Mouse (Mus musculus) heart, embryonic 16.5 days (tissue): ENCODE measurements around the gene Khdrbs2. TPM values are rescaled to one million over a fixed set of nuclear protein-coding genes. Genes with fewer than 3 reads are reported as not detected.
"Not testable (repeated sequence)": the region's sequence is repeated elsewhere in the genome, so short reads cannot be mapped to it uniquely, and the experiment has no call there.

ENCODE experiments used
- ATAC-seq: fragments of 200-750 bp; cut with Nextera tagmentation; replicated peaks from 2 replicates; pipeline ENCODE4 v1.8.0; 2017; ENCODE audit warnings: moderate number of reproducible peaks; ENCODE audit not compliant: insufficient read depth, low FRiP score; ENCODE audit errors: extremely low read depth
- H3K27ac ChIP-seq: fragments of 300-500 bp; sonication (generic); 2 replicates; pipeline ENCODE4 v1.5.1; 2014; ENCODE audit warnings: mild to moderate bottlenecking, low read length, control low read depth, moderate library complexity
- H3K27me3 ChIP-seq: fragments of 300-500 bp; sonication (generic); 2 replicates; pipeline ENCODE4 v1.6.1; 2014; ENCODE audit warnings: low read length, mixed read lengths; ENCODE audit not compliant: control insufficient read depth, insufficient read depth
- H3K36me3 ChIP-seq: fragments of 300-500 bp; sonication (generic); 2 replicates; pipeline ENCODE4 v1.6.1; 2014; ENCODE audit not compliant: control insufficient read depth, insufficient read depth
- H3K4me1 ChIP-seq: fragments of 300-500 bp; sonication (generic); 2 replicates; pipeline ENCODE4 v1.6.1; 2014; ENCODE audit warnings: low read length, mixed read lengths; ENCODE audit not compliant: control insufficient read depth, insufficient read depth
- H3K4me2 ChIP-seq: fragments of 300-500 bp; sonication (generic); 2 replicates; pipeline ENCODE4 v1.6.1; 2014; ENCODE audit warnings: low read depth, mild to moderate bottlenecking, control low read depth, low read length
- H3K4me3 ChIP-seq: fragments of 300-500 bp; sonication (generic); 2 replicates; pipeline ENCODE4 v1.5.1; 2014; ENCODE audit warnings: mild to moderate bottlenecking, control low read depth, low read length
- H3K9ac ChIP-seq: fragments of 300-500 bp; sonication (generic); 2 replicates; pipeline ENCODE4 v1.6.1; 2014; ENCODE audit warnings: low read length, control low read depth
- H3K9me3 ChIP-seq: fragments of 300-500 bp; sonication (generic); replicated peaks from 2 replicates; pipeline ENCODE4 v1.6.1; 2016; ENCODE audit warnings: low read length; ENCODE audit not compliant: control insufficient read depth
- WGBS: fragments of 180-500 bp; shearing (Covaris S2); extraction: QIAGEN DNeasy Blood & Tissue Kit; methylation state at CpG from one replicate; pipeline ENCODE4 v1.1.7; 2014; 5-methylcytosine and 5-hydroxymethylcytosine counted together
- polyA plus RNA-seq: library from polyadenylated mRNA; unstranded; fragments of >200 nt; fragmentation: Nextera tagmentation; extraction: Ambion mirVana; gene quantifications from 2 replicates; pipeline ENCODE4 v1.2.1, GENCODE M21; 2015

Gene Khdrbs2
- polyA plus RNA-seq, 1 experiment from 2014 or later = 1.5 TPM

DNA sequence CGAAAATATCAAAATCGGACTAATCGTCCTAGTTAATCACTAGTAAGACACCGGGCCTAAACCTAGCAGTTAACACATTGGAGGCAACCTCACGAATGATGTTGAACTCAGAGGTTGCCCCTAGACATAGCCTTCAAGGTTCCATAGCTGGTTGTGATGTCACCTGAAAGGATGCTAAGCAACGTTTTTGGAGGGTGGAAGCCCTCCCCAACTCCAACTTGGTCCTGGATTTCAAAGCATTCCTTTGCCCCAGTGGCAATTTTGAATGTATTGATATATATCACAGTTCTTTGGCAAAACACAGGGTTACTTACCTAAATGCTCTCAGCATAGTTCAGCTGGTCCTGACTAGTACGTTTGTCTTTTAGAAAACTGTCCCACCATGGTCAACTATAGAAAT lies 374.7 kb downstream of the Khdrbs2 start, which contains the start of gene Gm5415:
Gene Gm5415 (minus strand): TSS at position 101 of the 400 bp plus-strand sequence.
- H3K9ac ChIP-seq, ATAC-seq, H3K36me3 ChIP-seq, H3K4me1 ChIP-seq, H3K9me3 ChIP-seq, H3K27me3 ChIP-seq, H3K27ac ChIP-seq, H3K4me2 ChIP-seq, H3K4me3 ChIP-seq: not testable (repeated sequence)
- 59% methylated on average over 2 of the region's 7 CpGs for WGBS

DNA sequence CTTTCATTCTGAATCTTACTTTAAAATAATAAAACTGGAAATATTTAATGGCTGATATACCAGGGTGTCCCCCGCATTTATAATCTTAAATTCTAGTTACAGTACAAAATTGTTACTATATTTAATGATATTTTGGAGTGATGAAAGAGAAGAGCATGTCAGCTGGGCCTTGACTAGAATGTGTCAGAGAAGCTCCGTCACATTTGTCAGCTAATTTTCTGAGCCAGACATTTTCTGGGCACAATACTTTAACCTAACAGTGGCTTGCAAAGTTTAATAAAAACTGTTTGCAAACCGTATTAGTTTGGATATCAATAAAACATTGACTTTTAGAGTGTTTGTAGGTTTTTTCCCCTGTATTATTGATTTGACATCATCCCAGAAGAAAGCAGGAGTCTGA lies 380.9 kb downstream of the Khdrbs2 start:
- no peaks in the 10 kb centered on the region for H3K27me3 ChIP-seq
- H3K27ac ChIP-seq = no peak overlapping the region
- no peak overlapping the region for H3K4me2 ChIP-seq
- 81% methylated on average over 3 of the region's 3 CpGs for WGBS
- H3K9ac ChIP-seq = no peak overlapping the region
- ATAC-seq = no peak
- no peak overlapping the region for H3K4me3 ChIP-seq
- no peaks in the 10 kb centered on the region for H3K9me3 ChIP-seq
- H3K4me1 ChIP-seq = no peaks in the 10 kb centered on the region
- no peaks in the 10 kb centered on the region for H3K36me3 ChIP-seq

- Histone ChIP-seq H3K36me3 (no peaks in the 10 kb centered on the region), H3K9ac (no peak overlapping the region), H3K4me2 (no peak overlapping the region), H3K9me3 (no peaks in the 10 kb centered on the region), H3K27ac (no peak overlapping the region), H3K27me3 (no peaks in the 10 kb centered on the region), H3K4me1 (no peaks in the 10 kb centered on the region), H3K4me3 (no peak overlapping the region)
- no peak for ATAC-seq
- 48% methylated on average over 4 of the region's 4 CpGs for WGBS
These were observed 381.4 kb downstream of the Khdrbs2 start for GRCm38 (mm10) chr1:32553925-32554324.

DNA sequence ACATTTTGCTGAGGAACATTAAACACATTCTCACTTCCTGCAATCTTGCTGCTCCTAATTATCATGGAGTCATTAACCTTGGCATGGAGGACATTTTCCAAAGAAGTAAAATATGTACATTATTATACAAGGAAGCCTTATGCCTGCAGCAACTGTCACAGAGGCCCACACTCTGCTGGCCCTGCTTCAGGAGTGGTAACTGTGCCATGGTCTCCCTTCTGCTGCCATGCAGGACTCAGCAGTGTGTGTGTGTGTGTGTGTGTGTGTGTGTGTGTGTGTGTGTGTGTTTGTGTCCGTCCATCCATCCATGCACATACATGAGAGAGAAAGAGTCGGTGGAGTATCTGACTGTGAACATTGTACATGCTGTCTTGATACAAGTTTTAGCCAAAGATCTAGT lies 396.4 kb downstream of the Khdrbs2 start:
- H3K4me1 ChIP-seq = no peaks in the 10 kb centered on the region
- H3K9me3 ChIP-seq = no peaks in the 10 kb centered on the region
- no peak for ATAC-seq
- no peak overlapping the region for H3K4me3 ChIP-seq
- H3K36me3 ChIP-seq = no peaks in the 10 kb centered on the region
- no peak overlapping the region for H3K9ac ChIP-seq
- WGBS = 90% methylated on average over 2 of the region's 2 CpGs
- no peaks in the 10 kb centered on the region for H3K27me3 ChIP-seq
- H3K27ac ChIP-seq = no peak overlapping the region
- H3K4me2 ChIP-seq = no peak overlapping the region

- no peak overlapping the region for H3K4me3 ChIP-seq
- WGBS = 85% methylated on average over 1 of the region's 1 CpGs
- H3K27ac ChIP-seq = no peak overlapping the region
- H3K27me3 ChIP-seq = no peaks in the 10 kb centered on the region
- ATAC-seq = no peak
- no peak overlapping the region for H3K4me2 ChIP-seq
- no peaks in the 10 kb centered on the region for H3K9me3 ChIP-seq
- H3K9ac ChIP-seq = no peak overlapping the region
- H3K4me1 ChIP-seq = no peaks in the 10 kb centered on the region
- H3K36me3 ChIP-seq = no peaks in the 10 kb centered on the region
These were observed 453.5 kb downstream of the Khdrbs2 start for GRCm38 (mm10) chr1:32626060-32626459.

- no peak for ATAC-seq
These were observed 460.2 kb downstream of the Khdrbs2 start for GRCm38 (mm10) chr1:32632415-32633354.

DNA sequence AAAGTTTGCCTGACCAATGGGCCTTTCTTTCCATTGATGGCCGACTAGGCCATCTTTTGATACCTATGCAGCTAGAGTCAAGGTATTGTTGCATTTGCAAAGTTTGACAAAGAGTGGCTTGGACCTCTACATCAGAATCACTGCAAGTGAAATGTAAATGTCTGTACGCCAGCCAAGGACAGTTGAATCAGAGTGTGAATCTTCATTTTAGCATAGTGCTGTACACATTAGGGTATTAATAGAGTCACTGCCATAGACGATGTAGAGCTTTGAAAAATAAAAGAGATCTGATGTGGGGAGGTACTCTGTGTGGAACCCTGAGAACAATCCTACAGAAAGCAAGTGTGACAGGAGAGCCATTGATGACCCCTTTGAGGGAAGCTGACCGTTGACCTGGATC lies 460.9 kb downstream of the Khdrbs2 start:
- no peak for ATAC-seq
- no peak overlapping the region for H3K9ac ChIP-seq
- no peak overlapping the region for H3K4me2 ChIP-seq
- H3K9me3 ChIP-seq = no peaks in the 10 kb centered on the region
- 81% methylated on average over 4 of the region's 4 CpGs for WGBS
- H3K27ac ChIP-seq = no peak overlapping the region
- H3K36me3 ChIP-seq = no peaks in the 10 kb centered on the region
- no peaks in the 10 kb centered on the region for H3K27me3 ChIP-seq
- H3K4me1 ChIP-seq = no peaks in the 10 kb centered on the region
- H3K4me3 ChIP-seq = no peak overlapping the region

More at GRCm38 (mm10) chr1:32632415-32633354, 460.2 kb downstream of the Khdrbs2 start:
- Histone ChIP-seq H3K27ac (no peak overlapping the region), H3K36me3 (no peaks in the 10 kb centered on the region), H3K4me3 (no peak overlapping the region), H3K9ac (no peak overlapping the region), H3K9me3 (no peaks in the 10 kb centered on the region), H3K4me2 (no peak overlapping the region), H3K4me1 (no peaks in the 10 kb centered on the region), H3K27me3 (no peaks in the 10 kb centered on the region)
- WGBS = 83% methylated on average over 5 of the region's 5 CpGs

DNA sequence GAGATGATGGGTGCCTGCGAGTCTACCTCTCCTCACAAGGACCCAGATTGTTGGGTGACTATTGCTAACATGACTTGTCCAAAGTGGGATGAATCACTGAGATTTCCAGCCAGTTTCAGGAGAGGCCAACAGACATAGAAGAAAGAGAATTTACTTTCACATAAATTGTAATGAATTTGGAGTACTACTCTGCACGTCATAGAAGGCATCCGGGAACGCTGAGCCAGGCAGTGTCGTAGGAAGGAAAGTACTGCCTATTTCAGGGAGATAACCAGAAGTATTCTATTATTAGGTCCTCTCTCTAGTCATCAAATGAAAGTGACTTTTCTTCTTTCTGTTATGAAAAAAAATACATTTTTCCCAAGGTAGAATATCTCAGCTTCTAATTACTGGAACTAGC lies 466.6 kb downstream of the Khdrbs2 start:
- H3K4me1 ChIP-seq = no peaks in the 10 kb centered on the region
- no peak for ATAC-seq
- H3K4me2 ChIP-seq = no peak overlapping the region
- H3K36me3 ChIP-seq = no peaks in the 10 kb centered on the region
- no peak overlapping the region for H3K27ac ChIP-seq
- WGBS = 78% methylated on average over 5 of the region's 5 CpGs
- no peak overlapping the region for H3K9ac ChIP-seq
- H3K9me3 ChIP-seq = no peaks in the 10 kb centered on the region
- H3K4me3 ChIP-seq = no peak overlapping the region
- H3K27me3 ChIP-seq = no peaks in the 10 kb centered on the region

DNA sequence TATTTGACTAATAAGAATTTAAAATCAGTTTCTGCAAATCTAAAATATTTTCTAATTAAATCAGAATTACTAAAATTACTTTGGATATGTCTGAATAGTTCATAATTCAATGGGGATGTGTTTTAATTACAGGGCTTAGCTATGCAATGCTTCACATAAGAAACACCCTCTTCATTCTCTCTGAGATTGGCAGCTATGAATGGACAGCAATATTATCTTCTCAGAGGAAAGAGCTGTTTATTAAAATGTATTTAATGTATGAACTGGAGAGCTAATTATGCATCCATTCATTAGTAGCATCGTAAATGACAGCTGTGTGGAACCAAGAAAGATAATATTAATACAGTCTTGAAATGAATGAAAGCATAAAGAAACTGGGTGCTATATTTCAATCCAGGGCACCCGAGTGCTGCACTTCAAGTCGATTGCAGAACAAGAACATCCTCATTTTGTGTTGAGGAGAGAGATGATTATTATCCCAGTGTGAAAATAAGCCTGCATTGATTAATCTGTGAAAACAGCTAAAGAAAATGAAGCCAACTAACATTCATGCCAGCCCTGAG lies 477.2 kb downstream of the Khdrbs2 start:
- H3K4me3 ChIP-seq = no peak overlapping the region
- ATAC-seq = no peak
- no peak overlapping the region for H3K27ac ChIP-seq
- H3K9me3 ChIP-seq = 0 out of 2 replicates have a peak, but pooled peaks cover 2% of the 10 kb centered on the region
- H3K36me3 ChIP-seq = no peaks in the 10 kb centered on the region
- no peaks in the 10 kb centered on the region for H3K27me3 ChIP-seq
- H3K4me2 ChIP-seq = no peak overlapping the region
- 73% methylated on average over 3 of the region's 3 CpGs for WGBS
- no peak overlapping the region for H3K9ac ChIP-seq
- no peaks in the 10 kb centered on the region for H3K4me1 ChIP-seq
